Mouse (Mus musculus): ENCODE measurements around the gene Atp2a2.
"Not testable (repeated sequence)": the region's sequence is repeated elsewhere in the genome, so short reads cannot be mapped to it uniquely, and the experiment has no call there.

Gene Atp2a2

GRCm38 (mm10) chr5:122493035-122493434, 9.0 kb downstream of the Atp2a2 start:
- no peak for DNase-seq (ENCODE audit: low read depth)

- DNase-seq (ENCODE audit: low read depth) = no peak
Measured at GRCm38 (mm10) chr5:122491385-122491784, 10.6 kb downstream of the Atp2a2 start.

GRCm38 (mm10) chr5:122490148-122490547, 11.9 kb downstream of the Atp2a2 start:
- no peak for DNase-seq (ENCODE audit: low read depth)

DNA sequence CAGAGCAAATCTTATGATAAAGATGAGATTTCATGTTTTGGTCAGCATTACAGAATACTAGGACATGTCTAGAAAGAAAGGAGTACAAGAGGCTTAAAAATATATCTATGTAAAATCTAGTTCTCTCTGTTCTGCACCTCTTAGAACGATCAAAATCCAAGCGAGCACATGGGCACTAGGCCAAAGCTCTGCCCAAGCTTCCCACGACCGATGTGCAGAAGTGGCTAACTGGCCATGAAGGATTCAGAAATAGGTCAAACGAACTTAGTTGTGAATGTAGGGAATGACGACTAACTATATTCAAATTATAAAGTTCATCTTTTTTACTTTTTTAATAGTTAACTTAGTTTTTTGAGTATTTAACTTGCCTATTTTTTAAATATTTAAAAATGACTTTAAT, 14.2 kb downstream of the Atp2a2 start:
- DNase-seq (ENCODE audit: low read depth) = no peak

- not testable (repeated sequence) for DNase-seq (ENCODE audit: low read depth)
Measured at GRCm38 (mm10) chr5:122486243-122486642, 15.8 kb downstream of the Atp2a2 start.

DNA sequence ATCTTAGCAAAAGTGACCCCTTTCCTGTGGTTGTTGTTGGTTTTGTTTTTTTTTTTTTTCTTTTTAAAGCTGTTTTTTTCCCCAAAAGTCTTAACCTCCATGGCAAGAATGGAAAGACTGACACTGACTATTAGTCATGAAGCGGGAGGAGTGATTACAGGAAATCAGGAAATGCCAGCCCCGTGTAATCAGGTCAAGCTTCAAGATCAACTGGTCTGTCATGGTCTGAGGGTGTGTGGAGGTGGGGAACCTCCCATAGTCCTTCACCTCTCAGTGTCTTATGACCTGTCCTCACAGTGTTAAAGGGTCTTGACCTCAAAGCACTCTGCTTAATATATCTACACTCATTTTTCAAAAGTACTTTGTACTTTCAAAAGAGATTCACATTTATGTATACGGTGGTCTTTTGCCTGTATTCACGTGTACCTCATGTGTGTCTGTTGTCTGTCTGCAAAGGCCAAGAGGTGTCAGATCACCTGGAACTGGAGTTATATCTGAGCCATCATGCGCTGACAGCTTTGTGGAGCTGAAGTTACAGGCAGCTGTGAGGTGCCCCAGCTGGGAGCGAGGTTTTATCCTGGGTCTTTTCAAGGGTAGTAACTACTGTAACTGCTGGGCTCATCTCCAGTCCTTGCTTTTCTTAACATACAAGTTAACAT, 19.2 kb downstream of the Atp2a2 start:
- no peak for DNase-seq (ENCODE audit: low read depth)

GRCm38 (mm10) chr5:122481844-122482243, 20.2 kb downstream of the Atp2a2 start:
- no peak for DNase-seq (ENCODE audit: low read depth)

DNA sequence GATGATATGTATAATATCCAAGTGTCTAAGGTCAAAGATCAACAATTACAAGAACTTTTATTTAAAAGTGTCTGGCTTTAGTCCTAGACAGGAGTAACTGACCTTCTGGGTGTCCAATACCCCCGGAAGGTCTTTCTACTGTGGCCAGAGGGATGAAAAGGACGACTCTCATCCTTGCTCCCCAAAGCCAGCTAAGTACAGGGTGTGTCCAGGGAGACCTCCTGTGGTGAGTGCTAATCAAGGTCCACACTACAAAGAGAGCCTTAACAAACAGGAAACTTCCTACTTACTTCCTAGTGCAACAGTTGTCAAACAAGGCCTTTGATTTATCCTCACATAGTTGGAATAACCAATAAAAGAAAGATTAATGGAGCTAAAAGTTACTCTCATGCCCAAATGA, 22.9 kb downstream of the Atp2a2 start:
- no peak for DNase-seq (ENCODE audit: low read depth)

GRCm38 (mm10) chr5:122477492-122477891, 24.5 kb downstream of the Atp2a2 start:
- DNase-seq (ENCODE audit: low read depth) = no peak

DNA sequence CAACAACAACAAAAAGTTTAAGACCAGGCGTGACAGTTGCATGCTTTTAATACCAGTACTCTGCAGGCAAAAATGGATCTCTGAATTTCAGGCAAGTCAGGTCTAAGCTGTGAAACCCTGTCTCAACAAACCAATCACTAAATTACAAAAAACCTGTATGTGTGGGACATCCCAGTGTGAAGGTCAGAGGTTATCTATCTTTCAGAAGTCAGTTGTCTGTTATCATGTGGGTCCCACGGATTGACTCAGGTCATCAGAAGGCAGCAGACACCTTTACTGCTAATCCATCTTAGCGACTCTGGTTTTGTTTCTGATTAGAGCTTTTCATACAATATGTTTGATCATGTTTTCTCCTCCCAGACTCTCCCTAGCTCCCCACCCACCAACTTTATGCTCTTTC, 25.9 kb downstream of the Atp2a2 start:
- DNase-seq (ENCODE audit: low read depth) = no peak

DNA sequence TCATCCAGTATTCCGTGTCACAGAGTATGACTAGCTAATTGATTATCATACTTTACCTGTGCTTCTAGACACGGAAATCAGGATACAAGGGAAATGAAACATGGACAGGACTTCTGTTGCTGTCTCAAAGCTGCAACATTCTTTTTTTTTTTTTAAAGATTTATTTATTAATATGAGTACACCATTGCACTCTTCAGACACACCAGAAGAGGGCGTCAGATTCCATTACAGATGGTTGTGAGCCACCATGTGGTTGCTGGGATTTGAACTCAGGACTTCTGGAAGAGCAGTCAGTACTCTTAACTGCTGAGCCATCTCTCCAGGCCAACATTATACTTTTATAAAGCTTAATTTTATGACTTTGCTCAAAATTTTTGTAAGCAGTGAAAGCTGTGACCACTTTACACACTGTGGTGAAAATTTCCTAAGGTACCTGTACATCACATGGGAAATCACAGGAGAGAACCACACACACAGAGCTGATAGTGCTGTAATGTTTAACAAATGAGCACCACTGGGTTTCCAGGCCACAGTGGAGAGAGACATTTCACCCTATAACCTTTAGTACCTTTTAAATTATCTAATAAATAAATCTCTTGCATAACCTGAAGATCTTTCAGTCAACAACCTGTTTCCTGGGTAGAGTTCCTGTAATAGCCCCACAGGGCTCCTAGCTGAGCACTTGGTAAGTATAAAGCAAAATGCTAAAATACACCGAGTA, 27.2 kb downstream of the Atp2a2 start:
- DNase-seq (ENCODE audit: low read depth) = no peak

DNA sequence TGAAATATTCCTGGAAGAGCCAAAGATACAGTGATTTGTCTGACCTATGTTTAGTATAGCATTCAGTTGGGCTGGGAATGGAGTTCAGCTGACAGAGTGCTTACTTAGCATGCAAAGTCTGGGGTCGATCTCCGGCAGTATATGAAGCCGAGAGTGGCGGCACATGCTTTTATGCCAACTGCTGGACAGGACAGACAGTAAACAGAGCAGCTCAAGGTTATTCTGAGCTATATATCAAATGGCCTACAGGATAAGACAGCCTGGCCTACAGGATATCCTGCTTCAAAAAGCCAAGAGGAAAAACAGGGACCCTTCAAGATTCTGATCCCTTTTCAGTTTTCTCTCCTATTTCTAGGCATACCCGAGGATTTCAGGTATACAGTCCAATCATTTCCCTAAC, 30.4 kb downstream of the Atp2a2 start:
- no peak for DNase-seq (ENCODE audit: low read depth)

GRCm38 (mm10) chr5:122461431-122461830, 40.6 kb downstream of the Atp2a2 start:
- DNase-seq (ENCODE audit: low read depth) = no peak

DNA sequence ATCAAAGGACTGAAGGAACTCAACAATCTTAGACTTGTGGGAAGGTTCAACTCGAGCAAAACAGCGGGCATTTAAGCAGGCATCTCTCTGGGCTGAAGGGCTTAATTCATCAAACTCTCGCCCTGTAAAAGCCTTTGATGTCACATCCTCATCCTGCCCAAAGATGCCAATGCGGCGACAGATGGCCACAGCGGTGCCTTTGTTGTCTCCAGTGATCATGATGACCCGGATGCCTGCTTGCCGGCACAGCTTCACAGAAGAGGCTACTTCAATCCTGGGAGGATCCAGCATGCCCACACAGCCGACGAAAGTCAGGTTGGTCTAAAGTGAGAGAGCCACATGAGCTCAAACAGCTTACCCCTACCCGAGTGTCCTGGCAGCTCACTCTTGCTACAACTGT, 41.4 kb downstream of the Atp2a2 start:
- DNase-seq (ENCODE audit: low read depth) = no peak

DNA sequence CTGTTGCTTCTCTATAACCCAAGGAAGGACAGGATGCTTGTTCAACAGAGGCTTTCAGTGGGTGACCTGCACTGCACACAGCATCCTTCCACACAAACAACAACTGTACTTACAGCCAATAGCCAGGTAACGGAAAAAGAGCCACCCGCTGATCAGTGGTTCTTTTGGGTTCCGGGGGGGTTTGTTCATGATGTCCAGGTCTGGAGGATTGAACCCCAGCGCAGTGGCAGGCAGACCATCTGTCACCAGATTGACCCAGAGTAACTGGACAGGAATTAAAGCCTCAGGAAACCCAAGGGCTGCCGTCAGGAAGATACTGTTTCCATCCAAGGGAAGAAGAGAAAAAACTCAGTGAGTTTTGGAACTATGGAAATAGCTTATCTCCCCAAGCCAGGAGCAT, 42.7 kb downstream of the Atp2a2 start:
- no peak for DNase-seq (ENCODE audit: low read depth)

DNA sequence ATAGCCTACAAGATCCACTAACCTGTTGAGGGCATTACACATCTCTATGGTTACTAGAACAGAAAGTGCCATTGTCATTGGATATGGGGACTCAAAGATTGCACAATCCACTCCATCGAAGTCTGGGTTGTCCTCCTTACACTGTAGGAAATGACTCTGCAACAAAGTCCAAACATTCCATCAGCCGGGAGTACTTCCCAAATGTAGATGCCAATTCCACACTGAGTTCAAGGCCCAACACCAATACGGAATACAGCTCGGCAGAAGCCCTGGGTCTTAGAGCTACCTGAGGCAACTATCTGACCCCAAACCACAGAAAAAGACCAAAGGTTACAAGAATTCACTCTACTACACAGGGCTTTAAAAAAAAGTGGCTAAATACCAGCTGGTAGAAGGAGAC, 44.0 kb downstream of the Atp2a2 start:
- DNase-seq (ENCODE audit: low read depth) = no peak

DNA sequence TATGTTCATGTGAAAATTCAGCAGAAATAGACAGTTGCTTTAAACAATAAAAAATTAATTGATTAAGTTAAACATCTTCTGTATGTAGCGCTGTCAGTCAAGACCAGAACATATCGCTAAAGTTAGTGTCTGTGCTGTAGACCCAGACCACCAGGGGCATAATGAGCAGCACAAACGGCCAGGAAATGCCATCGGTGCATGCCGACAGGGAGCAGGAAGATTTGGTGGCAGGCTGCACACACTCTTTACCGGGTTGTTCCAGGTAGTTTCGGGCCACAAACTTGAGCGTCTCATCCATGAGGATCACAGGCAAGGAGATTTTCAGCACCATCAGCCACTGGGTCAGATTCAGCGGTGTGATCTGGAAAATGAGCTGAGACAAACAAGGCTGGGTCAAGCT, 45.0 kb downstream of the Atp2a2 start:
- not testable (repeated sequence) for DNase-seq (ENCODE audit: low read depth)

GRCm38 (mm10) chr5:122455584-122455983, 46.4 kb downstream of the Atp2a2 start:
- DNase-seq (ENCODE audit: low read depth) = no peak

DNA sequence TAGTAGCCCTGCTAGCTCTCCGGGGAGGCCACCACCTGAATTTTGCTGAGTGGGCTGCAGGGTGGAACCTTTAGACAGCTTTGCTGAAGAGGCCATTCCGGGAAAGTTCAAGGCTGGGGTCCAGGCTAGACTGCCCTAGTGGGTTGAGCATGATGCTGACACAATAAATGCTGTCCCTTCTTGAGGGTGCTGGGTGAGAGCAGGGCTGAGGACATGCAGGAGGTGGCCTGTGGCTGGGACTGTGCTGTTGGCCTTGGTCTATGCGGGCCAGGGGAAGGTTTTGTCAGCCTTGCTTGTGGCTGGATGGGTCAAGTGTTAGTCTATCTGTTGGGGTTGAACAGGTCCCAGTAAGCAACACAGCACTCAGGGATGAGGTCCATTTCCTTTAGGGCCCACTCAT, 47.1 kb downstream of the Atp2a2 start:
- no peak for DNase-seq (ENCODE audit: low read depth)

DNA sequence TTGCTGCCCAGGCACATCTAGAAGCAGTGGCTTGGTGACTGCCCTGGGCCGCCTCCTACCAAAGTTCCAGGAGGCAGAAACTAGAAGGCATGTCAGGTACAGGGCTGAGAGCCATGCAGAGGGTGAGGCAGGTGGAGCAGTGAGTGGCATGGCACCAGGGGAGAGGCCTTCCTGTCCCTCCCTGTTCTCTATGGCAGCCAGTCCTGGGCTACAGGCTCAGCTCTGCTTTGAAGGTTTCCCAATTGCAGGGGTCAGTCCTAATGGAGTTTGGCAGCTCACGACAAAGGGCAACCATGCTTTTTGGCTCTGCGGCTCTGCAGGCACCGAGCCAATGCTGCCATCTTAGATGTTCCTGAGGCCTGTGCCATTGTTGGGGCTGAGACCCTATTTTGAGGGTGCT, 47.6 kb downstream of the Atp2a2 start:
- DNase-seq (ENCODE audit: low read depth) = no peak

- no peak for DNase-seq (ENCODE audit: low read depth)
Measured at GRCm38 (mm10) chr5:122453188-122453587, 48.8 kb downstream of the Atp2a2 start.

GRCm38 (mm10) chr5:122452194-122452593, 49.8 kb downstream of the Atp2a2 start:
- DNase-seq (ENCODE audit: low read depth) = no peak

DNA sequence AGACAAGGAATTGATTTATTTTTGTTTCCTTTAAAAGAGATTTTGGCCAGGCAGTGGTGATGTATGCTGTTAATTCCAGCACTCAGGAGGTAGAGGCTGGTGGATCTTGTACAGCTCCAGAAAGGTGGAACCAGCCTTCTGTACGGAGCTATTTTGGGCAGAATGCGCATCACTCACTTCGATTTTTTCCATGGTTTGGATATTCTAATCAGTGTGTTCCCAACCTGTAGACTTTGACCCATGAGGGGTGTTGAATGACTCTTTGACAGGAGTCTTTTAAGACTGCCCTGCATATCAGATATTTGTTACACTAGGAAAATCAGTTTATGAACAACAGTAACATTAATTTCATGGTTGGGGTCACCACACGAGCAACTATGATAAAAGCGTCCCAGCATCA, 50.7 kb downstream of the Atp2a2 start:
- DNase-seq (ENCODE audit: low read depth) = no peak

GRCm38 (mm10) chr5:122450913-122451317, 51.1 kb downstream of the Atp2a2 start:
- no peak for DNase-seq (ENCODE audit: low read depth)
